Mouse (Mus musculus): Measurements from ENCODE around the gene Rpn1.
"Not testable (repeated sequence)": the region's sequence is repeated elsewhere in the genome, so short reads cannot be mapped to it uniquely, and the experiment has no call there.

Gene Rpn1

DNA sequence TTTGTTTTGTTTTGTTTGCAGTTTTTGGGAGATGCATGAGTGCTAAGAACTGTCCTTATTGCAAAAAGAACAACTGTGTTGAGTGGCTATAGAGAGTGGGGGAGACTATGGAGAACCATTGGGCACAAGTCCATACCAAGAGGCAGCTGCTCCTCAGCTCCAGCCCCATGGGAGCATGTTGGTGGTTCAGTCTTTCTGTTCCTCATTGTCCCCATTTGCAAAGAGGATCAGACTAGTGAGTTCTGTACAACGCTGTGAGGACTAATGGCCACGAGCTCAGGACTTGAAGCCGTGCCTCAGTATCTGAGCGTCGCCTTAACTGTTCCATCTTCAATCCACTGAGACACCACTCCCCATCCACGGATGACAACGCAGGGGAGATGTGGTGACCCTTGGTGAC lies 36.5 kb downstream of the Rpn1 start:
- no peak for DNase-seq (ENCODE audit: low read depth, low spot score)

DNA sequence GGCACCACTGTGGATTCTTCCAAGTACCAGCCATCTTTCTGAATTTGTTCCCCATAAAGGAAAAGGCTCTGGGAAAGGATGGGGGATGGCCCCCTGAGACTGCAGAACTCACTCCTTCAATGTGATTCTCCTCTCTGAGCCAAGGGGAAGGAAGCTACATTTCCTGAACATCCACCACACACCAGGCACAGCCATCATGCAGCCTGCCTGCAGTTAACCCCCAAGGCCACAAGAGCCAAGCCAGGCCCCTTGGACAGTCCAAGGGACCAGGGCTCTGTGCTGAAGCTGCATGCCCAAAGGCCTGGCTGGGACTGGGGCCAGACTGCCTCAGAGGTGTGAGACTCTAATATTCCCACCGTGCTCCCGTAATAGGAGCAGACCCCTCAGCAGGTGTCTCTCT lies 37.5 kb downstream of the Rpn1 start:
- DNase-seq (ENCODE audit: low read depth, low spot score), result no peak

DNA sequence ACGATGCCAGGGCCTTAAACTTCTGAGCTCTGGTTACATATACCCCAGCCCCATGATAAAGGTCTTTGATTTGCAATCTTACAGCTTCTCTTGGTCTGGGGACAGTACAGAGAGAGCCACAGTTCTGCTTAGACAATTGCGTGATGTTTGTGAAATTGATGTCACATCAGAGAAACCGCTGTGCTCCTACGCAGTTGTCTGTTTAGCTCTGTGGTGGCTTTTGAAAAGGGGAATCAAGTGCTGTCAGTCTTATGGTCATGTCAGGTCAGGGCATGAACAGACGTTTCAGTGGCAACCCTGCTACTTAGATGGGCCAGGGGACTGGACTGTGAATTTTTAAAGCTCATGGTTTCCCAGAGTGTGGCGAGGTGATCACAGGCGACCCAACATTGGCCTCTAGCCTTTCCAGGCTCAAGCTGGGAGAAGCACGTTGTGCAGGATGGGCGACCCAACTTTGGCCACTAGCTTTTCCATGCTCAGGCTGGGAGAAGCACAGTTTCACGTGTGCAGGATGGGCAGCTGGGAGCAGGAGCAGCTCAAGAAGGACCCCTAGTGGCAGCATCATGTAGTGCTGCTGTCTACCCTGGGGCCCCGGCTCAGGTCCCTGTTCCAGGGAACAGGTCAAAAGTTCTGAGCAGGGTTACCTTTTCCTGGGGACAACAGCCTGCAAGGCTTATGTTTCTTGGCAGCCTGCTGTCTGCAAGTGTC lies 39.0 kb downstream of the Rpn1 start:
- DNase-seq (ENCODE audit: low read depth, low spot score), result no peak

DNA sequence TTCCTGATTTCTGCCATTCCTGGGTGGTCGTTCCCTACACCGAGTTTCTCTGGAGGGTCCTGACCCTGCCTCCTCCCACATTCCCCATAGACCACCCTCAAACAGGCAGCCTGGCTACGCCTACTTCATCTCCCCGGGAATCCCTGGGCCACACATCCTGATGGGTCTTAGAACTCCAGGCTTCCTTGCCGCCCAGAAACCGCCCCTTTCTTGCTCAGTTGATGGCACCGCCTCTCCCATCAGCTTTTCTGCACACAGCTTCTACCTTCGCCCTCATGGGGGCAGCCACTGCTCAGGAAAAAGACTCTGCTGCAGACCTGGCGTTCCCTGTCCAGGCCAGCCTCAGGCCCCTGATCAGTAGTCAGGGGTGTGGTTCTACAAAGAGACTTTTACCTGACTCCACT lies 39.6 kb downstream of the Rpn1 start:
- DNase-seq (ENCODE audit: low read depth, low spot score), result no peak

DNA sequence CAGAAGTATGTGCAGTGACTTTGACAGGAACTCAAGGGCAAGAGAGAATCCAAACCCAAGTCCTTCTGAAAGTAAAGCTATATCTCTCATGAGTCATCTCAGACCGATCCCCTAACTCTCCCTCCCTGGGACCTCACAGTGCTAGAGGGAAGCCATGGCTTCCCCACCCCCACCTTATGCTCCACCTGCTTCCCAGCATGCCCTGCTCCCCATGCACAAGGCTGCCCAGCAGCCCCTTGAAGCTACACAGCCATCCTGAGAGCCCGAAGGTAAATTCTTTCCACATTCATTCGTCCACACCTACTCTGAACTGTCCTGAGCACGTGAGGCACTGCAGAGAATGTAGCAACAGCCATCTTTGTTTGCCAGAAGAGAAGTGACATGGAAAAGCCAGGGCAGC lies 40.3 kb downstream of the Rpn1 start:
- DNase-seq (ENCODE audit: low read depth, low spot score), result no peak

DNA sequence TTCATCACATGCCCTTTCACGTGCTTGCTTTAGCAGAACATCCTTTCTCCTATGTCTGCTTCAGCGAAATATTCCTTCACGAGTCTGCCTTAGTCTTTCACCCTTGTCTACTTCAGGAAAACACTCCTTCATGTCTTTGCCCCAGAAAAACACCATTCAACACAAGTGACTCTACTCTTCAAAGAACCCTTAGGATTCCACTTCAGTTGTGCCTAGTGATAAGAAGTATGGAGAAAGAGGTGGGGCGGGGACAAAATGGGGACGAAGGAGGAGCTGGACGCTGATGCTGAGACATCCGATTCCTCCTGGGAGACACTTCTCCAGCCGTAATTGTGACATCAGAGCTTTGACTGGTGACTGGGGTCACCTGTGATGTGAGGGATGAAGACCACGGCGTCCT lies 41.5 kb downstream of the Rpn1 start:
- not testable (repeated sequence) for DNase-seq (ENCODE audit: low read depth, low spot score)

DNA sequence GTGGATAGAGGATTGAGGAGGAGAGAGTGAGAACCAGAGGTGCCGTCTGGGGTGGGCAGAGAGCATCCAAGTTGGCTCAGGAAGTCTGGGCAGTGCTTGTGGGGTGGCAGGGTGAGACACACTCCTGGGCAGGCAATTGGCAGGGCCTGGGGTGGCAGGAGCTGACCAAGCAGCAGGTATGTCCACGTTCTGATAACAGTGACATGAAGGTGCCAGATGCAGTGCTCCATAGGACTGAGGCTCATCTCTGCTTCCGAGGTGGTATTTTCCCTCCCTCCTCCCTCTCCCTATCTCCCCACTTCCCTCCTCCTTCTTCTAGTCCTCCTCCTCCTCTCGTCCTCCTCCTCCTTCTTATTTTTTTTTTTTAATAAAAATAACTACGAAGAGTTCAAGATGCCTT lies 47.2 kb downstream of the Rpn1 start:
- DNase-seq (ENCODE audit: low read depth, low spot score), result no peak

DNA sequence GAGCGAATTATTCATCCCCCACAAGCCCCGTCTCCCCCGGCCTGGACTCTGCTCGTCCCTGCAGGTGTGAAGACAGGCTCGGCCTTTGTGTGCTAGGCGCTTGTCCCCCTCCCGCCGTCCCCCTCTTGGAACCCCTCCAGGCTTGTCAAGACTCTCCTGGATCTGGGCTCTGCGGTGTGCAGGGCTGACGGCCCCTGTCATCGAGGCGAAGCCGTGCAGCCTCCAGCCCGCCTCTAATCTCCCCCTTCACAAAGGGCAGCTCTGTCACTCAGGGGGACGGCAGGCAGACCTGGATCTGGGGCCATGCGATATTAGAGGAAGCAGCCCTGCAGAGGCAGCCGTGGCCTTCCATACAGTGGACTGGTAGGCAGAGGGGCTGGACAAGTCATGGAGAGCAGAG lies 47.8 kb downstream of the Rpn1 start:
- no peak for DNase-seq (ENCODE audit: low read depth, low spot score)

DNA sequence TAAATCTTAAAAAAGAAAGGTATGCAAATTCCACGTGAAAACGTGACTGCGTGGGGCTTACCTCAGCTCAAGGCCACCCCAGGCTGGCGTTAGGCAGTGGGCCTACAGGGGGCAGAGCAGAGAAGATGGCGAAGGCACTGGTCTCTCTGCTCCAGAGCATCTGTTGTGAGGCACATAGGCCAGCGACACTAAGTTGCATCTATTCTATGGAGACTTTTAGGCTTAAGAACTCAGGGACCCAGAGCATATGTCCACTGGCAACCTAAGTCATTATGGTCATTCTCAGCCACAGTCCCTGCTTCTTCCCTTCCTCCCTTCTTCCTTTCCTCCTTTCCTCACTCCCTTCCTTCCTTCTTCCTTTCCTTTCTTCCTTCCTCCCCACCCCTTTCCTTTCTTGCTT lies 48.8 kb downstream of the Rpn1 start:
- DNase-seq (ENCODE audit: low read depth, low spot score), result no peak

DNA sequence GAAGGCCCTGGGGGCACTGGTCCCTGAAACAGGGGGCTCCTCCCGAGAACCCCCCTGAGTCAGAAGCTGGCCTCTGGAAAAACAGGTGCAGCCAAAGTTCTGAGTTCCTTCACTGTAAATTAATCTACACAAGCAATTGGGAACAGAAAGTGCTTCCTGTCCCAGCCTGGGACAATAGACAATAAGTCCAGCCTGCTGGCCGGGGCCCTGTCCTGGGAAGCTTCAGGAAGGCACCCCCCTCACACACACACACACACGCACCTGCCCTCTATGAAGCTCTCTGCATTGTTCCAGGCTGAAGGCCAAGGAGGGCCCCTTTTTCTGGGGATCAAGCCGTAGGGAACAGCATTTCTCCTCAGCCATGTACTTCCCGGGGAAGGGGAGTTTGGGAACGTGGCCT lies 49.6 kb downstream of the Rpn1 start:
- DNase-seq (ENCODE audit: low read depth, low spot score), result no peak

DNA sequence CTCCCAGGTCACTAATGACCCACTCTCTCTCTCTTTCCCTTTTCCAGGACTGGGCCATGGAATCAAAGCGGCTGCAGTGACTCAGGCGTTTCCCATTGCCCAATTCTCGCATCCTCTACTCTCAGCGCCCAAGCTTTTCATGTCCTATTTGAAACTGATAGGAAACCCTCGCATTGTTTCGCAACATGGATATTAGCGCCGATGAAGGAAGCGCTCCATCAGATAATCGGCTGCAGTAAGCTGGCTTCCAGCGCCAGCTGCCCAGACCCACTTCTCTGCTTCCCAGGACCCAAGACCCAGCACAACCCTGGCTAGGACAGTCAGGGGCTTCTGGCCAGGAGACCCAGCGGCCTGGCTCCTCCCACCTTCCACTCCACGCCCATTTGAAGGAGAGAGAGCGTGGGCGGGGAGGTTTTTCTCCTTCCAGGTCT lies 51.9 kb downstream of the Rpn1 start:
- no peak for DNase-seq (ENCODE audit: low read depth, low spot score)

DNA sequence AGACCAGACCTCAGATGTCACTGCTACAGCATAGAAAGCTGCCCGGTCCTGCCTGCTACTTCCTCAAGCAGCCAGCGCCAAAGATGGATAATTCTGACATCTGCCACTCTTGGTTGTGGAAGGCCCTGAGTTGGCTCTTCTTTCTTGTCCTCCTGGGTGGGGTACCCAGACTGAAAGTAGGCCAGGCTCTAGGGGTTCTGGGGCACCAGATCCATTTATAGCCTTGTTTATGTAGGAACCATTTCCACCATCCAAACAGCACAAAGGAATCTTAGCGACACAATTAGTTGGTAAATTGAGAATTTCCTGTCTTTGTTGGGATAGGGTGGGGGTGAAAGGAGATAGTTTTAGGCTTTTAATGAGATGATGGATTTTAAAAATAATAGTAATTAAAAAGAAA lies 54.2 kb downstream of the Rpn1 start:
- no peak for DNase-seq (ENCODE audit: low read depth, low spot score)

DNA sequence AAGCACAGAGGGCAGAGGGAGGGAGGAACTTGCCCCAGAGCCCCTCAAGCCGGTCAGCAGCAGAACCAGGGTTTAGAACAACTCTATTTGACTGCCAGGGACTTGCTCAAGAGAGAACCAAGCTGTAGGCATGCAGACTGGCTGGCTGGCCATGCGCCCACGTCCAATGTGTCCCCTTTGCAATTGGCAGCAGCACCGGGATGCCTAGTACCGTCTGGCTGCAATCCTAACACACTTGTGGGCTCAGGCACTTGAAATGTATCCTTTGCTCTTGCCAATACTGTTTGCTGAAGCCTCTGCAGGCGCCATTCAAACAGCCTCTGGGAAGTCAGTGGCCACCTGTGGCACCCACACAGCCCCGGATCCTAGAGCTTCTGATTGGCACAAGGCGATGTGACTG lies 56.0 kb downstream of the Rpn1 start:
- no peak for DNase-seq (ENCODE audit: low read depth, low spot score)

DNA sequence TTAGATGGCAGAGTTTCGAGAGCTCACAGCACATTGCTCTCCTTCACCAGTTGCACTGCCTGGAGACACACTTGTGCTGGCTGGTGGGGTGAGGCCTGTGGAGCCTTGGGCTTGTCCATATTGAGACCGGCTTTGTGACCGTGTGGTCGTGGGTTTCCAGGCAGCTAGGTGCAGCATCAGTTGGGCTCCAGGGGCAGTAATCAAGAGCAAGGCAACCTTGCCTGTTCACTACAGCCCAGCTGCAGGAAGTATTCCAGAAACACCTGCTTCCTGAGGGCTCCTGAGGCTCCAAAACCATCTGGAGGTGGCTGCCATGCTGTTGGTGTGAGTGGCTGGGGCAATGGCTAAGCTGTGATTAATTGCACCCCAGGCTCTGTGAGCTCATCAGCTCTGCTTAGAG lies 61.5 kb downstream of the Rpn1 start:
- no peak for DNase-seq (ENCODE audit: low read depth, low spot score)

DNA sequence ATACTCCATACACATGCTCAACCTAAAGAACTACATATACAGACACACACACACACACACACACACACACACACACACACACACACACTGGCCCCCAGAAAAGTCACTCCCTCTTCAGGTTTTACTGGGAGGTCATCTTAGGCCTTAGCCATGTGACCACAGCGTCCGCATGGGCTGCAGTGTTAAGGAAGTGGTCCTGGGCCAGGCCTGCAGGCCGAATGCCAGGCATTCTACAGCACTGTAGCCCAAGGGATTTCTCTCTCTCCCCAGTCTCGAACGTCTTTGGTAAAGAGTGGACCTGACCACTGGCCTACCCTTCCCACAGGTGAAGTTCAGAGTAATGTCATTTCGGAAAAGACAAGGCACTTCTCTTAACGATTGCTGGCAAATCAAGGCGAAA lies 62.3 kb downstream of the Rpn1 start:
- no peak for DNase-seq (ENCODE audit: low read depth, low spot score)

DNA sequence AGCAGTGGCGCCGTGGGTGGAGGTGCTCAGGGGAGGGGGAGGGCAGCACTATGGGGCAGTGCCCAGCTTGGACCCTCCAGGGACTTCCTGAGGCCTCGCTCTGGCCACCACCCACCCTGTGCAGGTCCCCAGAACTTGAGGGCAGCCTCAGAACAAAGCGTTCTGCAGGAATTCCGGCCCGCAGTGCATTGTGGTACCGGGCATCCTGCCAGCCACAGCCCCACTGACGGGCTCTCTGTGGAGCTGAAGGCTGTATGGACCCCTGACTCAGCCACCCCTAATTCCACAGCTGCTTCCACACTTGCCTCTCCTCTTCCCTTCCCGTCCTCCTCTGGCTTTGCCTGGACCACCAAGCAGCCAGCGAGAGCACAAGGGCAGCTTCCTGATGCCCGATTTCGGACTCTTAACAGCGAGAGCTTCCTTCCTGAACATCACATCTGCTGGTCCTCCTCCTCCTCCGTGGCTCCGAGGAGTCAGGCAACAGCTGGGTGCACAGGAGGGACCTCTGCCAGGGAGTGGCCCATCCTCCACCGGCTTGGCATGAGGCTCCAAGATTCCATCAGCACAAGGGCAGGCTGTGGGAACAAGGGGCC lies 63.2 kb downstream of the Rpn1 start:
- no peak for DNase-seq (ENCODE audit: low read depth, low spot score)

DNA sequence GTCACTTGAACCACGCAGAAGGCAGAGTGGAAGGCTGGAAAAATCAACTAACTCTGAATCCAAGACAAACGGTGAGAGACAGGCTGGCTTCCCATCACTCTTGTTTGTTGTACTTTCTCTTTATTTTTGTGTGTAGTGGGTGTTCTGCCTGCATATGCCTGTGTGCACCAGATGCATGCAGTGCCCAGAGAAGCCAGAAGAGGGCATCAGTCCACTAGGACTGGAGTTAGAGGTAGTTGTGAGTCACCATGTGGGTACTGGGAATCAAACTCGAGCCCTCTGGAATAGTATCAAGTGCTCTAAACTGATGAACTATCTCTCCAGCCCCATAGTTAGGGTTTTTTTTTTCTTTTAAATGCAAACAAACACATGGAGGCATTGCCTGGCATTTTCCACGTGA lies 67.1 kb downstream of the Rpn1 start:
- DNase-seq (ENCODE audit: low read depth, low spot score), result no peak

DNA sequence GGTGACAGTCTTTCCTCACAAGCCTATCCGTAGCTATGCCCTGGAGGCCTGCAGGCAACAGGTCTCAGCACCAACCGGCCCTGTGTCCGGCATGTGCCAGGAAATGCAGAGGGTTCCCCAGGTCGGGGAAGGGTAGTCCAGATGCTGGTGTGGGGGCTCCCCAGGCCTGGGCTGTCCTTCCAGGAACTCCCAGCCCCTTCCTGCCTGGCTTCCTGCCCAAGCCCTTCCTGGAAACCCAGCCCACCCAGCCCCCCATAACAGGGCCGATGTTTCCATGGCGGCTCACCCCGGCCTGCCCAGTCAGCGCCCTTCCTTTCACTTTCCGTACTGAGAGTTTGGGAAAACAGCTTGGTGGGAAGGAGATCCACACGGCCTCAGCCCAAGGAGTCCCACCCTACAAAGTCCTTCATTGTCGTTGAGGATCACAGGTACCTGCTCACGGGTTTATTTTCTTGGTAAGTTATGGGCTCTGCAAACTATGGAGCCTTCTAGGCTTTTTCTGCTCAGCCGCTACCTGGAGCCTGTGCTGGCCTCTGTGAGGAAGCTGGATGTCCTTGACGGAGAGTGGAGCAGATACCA lies 67.9 kb downstream of the Rpn1 start:
- no peak for DNase-seq (ENCODE audit: low read depth, low spot score)

DNA sequence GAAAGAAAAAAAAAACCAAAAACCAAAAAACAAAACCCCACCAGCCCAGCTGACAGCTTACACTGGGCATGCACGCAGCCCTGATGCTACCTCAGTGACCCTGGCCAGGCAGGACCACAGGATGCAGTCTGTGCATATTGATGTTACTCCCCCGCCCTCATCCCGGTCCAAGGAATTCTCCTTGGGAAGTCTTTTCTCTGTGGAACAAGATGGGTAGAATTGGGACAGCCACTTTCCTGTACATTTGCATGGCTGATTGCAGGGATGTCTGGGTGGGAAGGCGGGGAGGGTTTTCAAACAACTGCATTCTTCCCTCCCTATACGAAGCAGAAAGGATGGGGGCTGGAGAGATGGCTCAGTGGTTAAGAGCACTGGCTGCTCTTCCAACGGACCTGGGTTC lies 68.7 kb downstream of the Rpn1 start:
- DNase-seq (ENCODE audit: low read depth, low spot score), result no peak
